Mouse (Mus musculus) spleen, adult 18-20 months (tissue): ENCODE data around the gene Coq4.
A peak's percentile ranks its signal among the peaks of the same experiment; 100 is the strongest.

Experiments used
- DNase-seq, 2 experiments: peaks; one replicate each; pipeline ENCODE4 v3.0.0; 2022; ENCODE audit warnings: mixed read lengths in 2 of 2

Coq4 gene

DNA sequence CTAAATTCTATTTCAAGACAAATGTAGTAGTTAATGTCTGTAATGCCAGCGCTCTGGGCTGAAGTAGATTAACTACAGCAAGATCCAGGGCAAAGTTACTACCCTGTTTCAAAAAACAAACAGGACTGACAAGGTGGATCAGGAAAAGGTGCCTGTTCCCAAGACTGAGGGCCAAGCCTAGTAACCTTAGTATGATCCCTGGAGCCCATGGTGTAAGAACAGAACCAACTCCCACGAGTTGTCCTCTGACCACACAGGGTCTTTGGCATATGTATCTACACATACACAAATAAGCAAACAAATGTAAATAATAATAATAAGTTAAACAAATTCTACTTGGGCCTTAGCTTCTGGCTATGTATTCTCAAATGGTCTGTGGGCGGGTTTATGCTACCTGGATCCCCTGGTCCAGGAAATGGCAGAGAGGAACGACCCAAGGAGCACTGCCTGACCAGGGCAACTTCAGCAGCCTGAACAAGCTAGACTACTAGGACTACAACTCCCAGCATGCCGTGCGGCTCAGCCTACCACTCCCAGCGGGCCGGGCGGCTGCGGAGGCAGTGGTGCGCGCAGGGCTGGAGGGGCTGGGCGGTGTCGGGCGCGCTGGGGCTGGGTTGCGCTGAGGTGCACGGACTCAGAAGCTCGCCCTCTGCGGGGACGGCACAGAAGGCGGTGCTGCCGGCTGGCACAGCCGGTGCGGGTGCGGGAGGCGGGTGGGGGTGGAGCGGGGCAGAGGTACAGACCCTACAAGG lies 15.0 kb downstream of the Coq4 start, which contains the start of gene Slc27a4:
Slc27a4 (plus strand) TSS at position 560 of the 752 bp plus-strand sequence.
- peak; percentile 89 to 98 for DNase-seq

- no peak for DNase-seq
Observed at GRCm38 (mm10) chr2:29802827-29803201, 15.5 kb downstream of the Coq4 start.

DNA sequence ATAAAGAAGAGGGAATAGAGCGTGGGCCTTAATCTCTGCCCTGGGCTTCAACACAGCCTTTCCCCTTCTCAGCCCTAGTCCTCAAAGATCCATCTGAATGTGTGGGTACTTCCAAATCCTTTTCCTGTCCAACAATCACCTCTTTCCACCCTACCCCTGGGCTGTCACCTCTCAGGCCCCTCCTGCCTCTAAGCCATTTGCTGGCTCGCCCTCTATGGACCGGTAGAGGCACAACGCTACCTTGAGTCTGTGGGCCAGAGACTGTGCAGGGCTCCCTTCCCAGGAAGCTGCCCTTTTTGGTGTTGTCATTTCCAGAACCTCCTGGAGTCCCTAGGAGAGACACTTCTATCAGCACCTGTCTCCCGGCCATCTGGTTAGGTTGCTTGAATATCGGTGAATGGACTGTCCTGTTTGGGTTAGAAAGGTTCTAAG lies 16.1 kb downstream of the Coq4 start:
- DNase-seq: no peak

DNA sequence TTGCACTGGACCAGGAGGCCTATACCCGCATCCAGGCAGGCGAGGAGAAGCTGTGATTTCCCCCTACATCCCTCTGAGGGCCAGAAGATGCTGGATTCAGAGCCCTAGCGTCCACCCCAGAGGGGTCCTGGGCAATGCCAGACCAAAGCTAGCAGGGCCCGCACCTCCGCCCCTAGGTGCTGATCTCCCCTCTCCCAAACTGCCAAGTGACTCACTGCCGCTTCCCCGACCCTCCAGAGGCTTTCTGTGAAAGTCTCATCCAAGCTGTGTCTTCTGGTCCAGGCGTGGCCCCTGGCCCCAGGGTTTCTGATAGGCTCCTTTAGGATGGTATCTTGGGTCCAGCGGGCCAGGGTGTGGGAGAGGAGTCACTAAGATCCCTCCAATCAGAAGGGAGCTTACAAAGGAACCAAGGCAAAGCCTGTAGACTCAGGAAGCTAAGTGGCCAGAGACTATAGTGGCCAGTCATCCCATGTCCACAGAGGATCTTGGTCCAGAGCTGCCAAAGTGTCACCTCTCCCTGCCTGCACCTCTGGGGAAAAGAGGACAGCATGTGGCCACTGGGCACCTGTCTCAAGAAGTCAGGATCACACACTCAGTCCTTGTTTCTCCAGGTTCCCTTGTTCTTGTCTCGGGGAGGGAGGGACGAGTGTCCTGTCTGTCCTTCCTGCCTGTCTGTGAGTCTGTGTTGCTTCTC lies 28.5 kb downstream of the Coq4 start:
- DNase-seq: no peak

DNA sequence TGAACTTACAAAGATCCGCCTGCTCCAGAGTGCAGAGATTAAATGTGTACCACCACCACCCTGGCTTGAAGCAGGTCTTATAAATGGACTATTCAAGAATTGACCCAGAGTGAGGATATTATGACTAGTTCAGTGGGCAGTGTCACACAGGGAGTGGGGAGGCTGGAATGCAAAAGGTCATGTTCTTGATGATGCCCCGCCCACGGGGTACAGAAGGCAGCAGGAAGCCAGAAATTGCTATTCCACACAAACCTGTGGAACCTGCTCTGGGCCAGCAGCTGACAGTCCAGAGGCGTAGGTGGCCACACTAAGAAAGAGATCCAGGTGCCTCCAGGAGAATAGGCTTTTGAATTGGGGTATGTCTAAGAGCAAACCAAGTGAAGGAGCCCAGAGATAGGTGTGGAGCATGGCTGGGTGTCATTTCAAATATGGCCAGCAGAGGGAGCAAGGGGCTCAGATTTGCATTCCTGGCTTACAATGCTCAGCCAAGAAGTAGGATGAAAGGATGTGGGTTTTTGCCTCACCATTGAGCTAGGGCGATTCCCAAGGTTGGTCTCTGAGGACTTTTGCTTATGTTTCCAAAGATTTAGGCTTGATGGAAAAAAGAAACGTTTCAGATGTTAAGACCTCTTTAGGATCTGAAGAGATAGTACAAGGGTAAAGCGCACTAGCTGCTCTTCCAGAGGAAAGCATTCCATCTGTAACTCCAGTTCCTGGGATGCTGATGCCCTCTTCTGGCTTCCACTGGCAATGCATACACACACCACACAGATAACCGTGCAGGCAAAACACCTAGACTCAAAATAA lies 30.3 kb downstream of the Coq4 start:
- peak; percentile 51 to 80 for DNase-seq

DNA sequence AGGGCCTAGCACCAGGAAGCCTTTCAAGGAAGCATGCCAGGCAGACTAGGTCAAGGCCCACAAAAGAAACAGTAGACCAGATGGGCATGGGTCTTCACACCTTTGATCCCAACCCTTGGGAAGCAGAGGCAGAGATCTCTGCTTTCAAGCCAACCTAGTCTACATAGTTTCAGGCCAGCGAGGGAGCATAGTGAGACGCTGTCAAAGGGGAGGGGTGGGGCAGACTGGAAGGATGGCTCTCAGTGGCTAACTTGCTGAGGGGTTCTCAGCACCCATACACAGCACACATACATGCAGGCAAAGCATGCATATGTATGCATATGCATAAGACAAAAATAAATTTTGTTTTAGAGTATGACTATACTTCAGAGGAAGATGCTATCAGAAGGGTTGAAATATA lies 32.1 kb downstream of the Coq4 start:
- DNase-seq: no peak

- peak; percentile 45 to 59 for DNase-seq
Observed at GRCm38 (mm10) chr2:29820025-29820817, 32.9 kb downstream of the Coq4 start, which contains the start of gene Urm1. Gene Urm1 (plus strand): TSS chr2:29820075.

DNA sequence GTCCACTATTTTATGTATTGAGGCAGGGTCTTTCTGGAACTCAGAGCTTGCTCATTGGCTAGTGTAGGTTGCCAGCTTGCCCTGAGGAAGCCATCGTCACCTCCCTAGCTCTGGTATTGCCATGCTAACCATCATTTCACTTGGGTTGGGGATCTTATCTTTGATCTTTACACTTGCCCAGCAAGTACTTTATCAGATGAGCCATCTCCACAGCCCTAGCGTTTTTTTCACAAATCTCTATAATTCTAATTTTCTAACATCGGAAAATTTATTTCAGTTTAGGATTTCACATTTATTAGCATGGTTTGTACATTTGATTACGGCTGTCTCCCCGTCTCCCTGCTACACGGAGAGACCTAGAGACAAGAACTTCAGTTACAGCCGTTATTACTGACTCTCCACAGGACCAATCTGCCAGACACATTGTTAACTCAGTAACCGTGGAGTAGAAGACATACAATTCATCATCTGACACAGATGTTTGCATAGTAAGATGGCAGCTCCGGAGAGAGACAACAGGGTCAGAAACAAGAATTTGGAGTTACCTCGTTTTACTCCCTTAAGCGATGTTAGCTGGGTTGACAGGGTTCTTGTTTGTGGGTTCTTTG lies 39.1 kb downstream of the Coq4 start:
- DNase-seq: no peak

DNA sequence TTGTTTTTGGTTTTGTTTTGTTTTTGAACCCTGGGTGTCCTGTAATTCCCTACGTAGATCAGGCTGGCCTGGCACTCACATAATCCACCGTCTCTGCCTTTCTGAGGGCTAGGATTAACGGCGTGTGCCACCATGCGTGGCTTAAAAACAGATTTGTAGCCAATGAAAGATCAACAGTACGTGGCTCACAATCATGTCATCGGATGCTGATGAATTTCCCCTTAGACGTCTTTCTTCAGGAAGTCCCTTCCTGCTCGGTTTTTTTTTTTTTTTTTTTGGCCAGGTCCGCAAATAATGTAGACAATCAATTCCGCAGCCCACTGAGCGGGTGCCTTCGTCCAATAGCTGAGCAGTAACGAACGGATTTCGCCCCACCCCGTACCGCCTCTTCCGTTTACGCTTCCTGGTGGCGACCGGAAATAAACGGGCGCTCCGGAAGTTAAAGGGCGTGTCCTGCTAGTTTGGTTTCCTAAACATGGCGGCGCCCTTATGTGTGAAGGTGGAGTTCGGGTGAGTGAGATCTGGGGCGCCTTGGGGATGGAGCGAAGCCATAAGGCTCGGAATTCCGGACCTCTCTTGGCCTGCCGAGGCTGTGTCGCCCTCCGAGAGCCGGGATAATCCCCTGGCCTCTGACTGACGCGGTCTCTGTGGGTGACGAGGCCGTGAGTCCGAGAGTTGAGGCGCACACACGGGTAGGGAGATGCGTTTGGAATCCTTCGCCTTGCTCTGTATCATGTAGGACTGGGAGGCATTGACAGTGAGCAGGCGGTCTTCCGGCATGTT lies 39.8 kb downstream of the Coq4 start:
- peak; percentile 89 for DNase-seq

GRCm38 (mm10) chr2:29827709-29828024 lies 40.4 kb downstream of the Coq4 start:
- no peak for DNase-seq

DNA sequence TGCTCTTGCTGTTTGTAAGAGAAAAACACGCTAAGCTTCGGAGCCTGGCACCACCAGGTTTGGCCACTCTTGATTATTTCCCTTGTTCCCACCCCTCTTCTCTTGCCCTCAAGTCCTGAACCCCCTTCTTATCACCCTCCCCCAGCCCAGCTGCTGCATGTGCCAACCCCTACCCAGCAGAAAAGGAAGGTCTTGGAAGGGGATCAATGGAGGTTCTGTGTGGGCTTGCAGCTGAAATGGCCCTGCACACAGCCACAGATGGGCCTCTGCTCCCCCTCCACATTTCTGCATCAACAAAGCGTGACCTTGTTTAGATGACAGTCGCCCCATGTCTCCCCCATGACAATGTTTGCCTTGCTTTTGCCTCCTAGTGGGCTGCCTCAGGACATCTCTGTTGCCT lies 43.8 kb downstream of the Coq4 start:
- no peak for DNase-seq

- no peak for DNase-seq
Observed at GRCm38 (mm10) chr2:29833796-29834195, 46.5 kb downstream of the Coq4 start.

DNA sequence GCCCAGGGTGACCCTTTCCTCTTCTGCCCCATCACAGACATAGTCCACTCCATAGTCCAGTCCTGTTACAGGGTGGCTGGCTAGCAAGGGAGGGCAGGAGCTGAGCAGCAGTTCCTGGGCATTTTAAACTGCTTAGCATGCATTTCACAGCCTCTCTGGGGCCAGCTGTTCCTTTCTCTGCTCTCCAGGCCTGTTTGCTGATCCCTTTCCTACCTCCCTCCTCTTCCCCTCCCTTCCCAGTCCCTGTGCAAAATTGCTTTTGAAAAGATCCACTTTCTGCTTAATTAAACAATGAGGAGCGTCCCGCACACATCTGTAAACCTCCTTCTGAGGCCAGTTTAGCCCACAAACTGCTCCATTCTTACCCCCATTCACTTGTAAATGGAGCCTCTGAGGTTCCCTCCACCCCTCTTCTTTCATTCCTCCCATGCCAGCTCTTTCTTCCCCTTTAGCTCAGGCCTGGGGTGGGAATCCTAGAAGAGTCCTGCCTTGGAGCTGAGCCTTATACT lies 48.2 kb downstream of the Coq4 start:
- no peak for DNase-seq

DNA sequence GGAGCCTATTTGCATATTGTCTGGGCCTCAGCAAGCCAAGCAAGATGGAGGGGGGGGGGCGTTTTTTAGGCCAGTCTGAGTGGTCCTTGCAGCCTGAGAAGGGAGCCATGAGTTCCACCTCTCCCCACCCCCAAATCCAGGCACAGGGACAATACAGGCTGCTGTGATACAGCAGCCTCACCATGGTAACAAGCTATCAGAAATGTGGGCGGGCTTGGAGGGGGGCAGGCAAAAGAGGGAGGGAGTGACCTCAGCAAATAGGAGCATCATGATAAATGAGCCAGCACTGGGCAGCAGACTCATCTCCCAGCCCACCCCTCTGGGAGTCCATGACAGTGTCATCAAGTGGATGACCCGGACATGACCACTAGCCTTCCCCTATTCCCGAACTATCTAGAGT lies 52.2 kb downstream of the Coq4 start:
- no peak for DNase-seq

DNA sequence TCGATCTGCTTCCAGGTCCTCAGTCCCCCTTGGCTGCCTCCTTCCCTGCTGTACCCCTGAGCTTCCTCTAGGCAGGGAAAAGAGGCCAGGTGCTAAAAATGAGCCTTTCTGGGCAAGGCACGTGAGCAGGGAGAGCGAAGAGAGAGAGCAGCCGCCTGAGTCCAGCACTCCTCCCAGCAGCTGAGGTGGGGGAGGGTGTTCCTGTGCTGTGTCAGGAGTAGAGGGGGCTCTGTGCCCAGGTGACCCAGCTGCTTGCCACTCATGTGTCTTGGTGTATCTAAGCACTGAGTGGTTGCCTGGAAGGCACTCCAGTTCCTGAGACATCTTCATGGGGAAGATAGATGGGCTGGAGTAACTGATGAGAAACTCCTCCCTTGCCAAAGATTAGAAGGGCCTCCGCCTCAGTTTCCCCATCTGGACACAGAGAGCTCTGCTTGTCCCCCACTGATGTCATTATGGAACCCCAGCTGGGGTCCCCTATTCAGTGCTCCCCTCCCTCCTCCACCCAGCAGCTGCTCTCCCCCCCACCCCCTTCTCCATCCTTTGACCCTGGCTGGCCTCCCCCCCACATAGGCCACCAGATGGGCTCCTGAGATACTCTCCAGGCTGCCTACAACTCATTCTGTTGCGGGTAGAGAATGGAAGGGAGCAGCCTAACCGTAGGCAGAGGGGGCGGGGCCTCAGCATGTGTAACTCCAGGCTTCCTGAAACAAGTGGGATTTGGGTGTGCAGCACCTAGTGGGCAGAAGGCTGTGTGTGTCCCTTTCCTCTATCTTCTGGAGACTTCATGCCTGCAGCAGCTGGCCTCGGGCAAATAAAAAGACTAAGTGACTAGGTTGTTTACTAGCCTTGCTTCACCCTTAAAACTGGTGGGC lies 56.2 kb downstream of the Coq4 start:
- no peak for DNase-seq

DNA sequence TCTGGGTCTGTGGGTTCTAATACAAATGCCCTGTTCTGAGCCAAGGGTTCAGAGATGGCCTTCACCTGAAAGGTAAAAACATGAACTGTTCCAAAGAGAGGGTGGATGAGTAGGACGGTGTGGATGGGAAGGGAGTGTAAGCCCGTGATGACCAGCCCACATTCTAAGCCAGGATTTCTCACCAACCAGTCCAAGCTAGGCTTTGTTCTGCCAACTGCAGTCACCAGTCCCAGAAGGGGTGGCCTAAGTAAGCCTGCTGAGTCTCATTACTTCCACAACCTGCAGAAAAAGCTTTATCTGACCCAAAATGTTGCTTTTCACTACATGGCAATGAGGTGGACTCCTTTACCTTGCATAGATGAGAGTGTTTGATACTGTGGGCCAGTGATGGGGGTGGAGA lies 56.8 kb downstream of the Coq4 start:
- no peak for DNase-seq

- no peak for DNase-seq
Observed at GRCm38 (mm10) chr2:29844661-29845060, 57.4 kb downstream of the Coq4 start.

GRCm38 (mm10) chr2:29845636-29846035 lies 58.3 kb downstream of the Coq4 start:
- no peak for DNase-seq

DNA sequence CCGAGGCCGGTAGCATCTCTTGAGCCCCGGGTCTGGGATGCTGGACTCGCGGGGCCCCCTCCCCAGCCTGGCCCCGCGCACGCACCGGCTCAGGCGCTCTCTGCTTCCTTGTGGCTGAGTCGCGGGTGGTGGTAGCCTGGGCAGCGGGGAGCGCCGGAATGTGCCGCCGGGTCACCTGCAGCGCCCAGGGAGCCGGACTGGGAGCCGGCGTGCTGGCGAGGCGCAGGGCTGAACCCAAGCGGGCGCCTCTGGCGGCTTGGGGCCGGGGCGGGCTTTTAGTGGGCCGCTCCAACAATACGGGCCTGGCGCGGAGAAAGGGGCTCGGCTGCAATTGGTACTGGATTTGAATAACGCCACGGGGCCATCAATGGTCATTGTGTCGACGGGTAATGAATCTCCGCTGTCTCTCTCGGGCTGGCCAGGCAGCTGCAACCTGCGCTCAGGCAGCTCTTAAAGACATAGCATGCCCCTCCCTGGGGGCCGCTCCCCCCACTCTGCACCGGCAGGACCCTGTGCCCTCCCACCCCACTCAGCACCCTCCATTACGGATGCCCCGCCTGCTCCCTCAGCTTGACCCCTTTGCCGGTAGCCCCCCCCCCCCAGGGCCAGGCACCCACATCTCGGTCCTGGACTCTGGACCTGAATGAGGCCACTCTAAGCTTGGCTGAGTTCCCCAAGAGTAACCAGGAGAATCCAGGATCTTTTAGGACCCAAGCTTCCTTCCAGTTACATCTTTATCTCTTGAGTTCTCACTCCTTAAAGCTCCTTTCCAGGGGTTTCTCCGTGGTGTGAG lies 59.0 kb downstream of the Coq4 start:
- DNase-seq: no peak
